In the genomic region with DNA sequence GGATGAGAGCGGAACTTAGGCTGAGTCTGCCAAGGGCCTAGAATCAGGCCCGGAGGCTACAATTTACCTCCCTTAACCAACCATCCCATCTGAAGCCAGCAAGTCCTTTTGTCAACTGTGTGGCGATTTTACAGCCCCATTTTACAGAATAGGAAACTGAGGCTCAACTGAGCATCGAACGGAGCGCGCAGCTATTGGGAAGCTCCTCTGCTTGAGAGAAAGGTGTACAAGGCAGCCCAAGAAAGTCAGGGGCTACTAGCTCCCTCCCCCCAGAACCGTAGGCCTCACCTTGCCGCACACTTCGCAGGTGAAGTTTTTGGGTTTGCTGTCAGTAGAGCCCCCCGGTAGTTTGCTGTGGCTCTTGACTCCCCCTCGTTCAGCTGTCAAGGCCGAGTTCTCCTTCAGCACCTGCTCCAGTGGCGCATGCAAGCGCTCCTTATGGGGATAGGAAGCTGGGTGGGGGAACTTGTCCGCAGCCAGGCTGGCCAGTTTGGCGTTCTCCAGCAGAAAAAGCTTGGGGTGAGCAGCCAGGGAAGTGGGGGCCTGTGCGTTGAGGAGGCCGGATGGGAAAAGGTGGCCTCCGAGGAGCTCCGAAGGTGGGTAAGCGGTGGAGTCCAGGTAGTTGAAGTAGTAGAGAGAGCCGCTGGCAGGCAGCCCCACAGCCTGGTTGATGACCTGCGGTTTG, we compare ENCODE assay signal across 8 mouse cellular contexts. TPM values are rescaled to one million over a fixed set of nuclear protein-coding genes. Genes with fewer than 3 reads are reported as not detected.
DNase-seq lines count a peak whose midpoint lies in the region; ATAC-seq and TF ChIP-seq lines count a peak whose summit lies in the region.
"Had no signal": no experiment of that assay in that cellular context is flagged by ENCODE, and none has a peak within 500 bp of the region (broad histone marks: within the 10 kb centered on the region; RNA-seq: fewer than 3 reads in every experiment).

No protein-coding gene starts in this region.

- peak overlapping the region; percentile 32 for H3K27ac ChIP-seq in cortical plate, adult 2 months (ENCODE audit: insufficient read depth, low read length)
- peak overlapping the region; percentile 98 for H3K27ac ChIP-seq in forebrain, embryonic 14.5 days (ENCODE audit: low read depth, low read length)
- H3K27ac ChIP-seq in midbrain, embryonic 14.5 days (replicated peaks; ENCODE audit: low read depth, low read length): no peak overlapping the region

- no peaks in the 10 kb centered on the region for H3K9me3 ChIP-seq in forebrain, embryonic 14.5 days (replicated peaks; ENCODE audit: control insufficient read depth, low read length)
- H3K9me3 ChIP-seq in midbrain, embryonic 14.5 days (ENCODE audit: control insufficient read depth, low read length): no peaks in the 10 kb centered on the region

- no peak for TF ChIP-seq CTCF in cortical plate, adult 2 months (IDR thresholded peaks at IDR 0.05; ENCODE audit: extremely low read depth, insufficient read depth, low read length)

- H3K27me3 ChIP-seq in forebrain, embryonic 14.5 days (replicated peaks; ENCODE audit: control insufficient read depth, insufficient read depth, low read length): peaks cover 28% of the 10 kb centered on the region
- H3K27me3 ChIP-seq in midbrain, embryonic 14.5 days (ENCODE audit: control insufficient read depth, insufficient read depth, low read length): peaks cover 99% of the 10 kb centered on the region

- no peaks in the 10 kb centered on the region for H3K4me1 ChIP-seq in cortical plate, adult 2 months (ENCODE audit: control insufficient read depth, insufficient read depth, low read length)
- H3K4me1 ChIP-seq in forebrain, embryonic 14.5 days (ENCODE audit: control insufficient read depth, insufficient read depth, low read length): peaks cover 11% of the 10 kb centered on the region; the same call in 1 of the 2 replicates
- H3K4me1 ChIP-seq in midbrain, embryonic 14.5 days (ENCODE audit: control insufficient read depth, insufficient read depth, low read length): 0 out of 2 replicates have a peak, but pooled peaks cover 4% of the 10 kb centered on the region

- TF ChIP-seq POLR2A in cortical plate, adult 2 months (IDR thresholded peaks at IDR 0.05; ENCODE audit: extremely low read depth, insufficient read depth, low read length): no peak

- H3K9ac ChIP-seq in forebrain, embryonic 14.5 days (ENCODE audit: low read length): peak overlapping the region; percentile 91
- 0 out of 2 replicates have a peak overlapping the region, but pooled peaks have one; percentile 1 for H3K9ac ChIP-seq in midbrain, embryonic 14.5 days (replicated peaks; ENCODE audit: low read length)

- ATAC-seq in forebrain, embryonic 14.5 days: no peak
- no peak for ATAC-seq in midbrain, embryonic 14.5 days (ENCODE audit: low FRiP score, low TSS enrichment)

- H3K36me3 ChIP-seq in forebrain, embryonic 14.5 days (ENCODE audit: control insufficient read depth, insufficient read depth, low read length): peaks cover 8% of the 10 kb centered on the region; the same call in 1 of the 2 replicates
- no peaks in the 10 kb centered on the region for H3K36me3 ChIP-seq in midbrain, embryonic 14.5 days (ENCODE audit: control insufficient read depth, insufficient read depth, low read length)

- H3K4me2 ChIP-seq in forebrain, embryonic 14.5 days (ENCODE audit: low read length): peak overlapping the region; percentile 64
- H3K4me2 ChIP-seq in midbrain, embryonic 14.5 days (ENCODE audit: low read length): no peak overlapping the region

- peak overlapping the region; percentile 82 for H3K4me3 ChIP-seq in cortical plate, adult 2 months (ENCODE audit: insufficient read depth, low read length)
- peak overlapping the region; percentile 56 for H3K4me3 ChIP-seq in forebrain, embryonic 14.5 days (ENCODE audit: low read depth, low read length)
- peak overlapping the region; percentile 7; the same call in 1 of the 2 replicates for H3K4me3 ChIP-seq in midbrain, embryonic 14.5 days (replicated peaks; ENCODE audit: low read depth, low read length)

- 3% methylated on average over 24 of the region's 24 CpGs for whole genome bisulfite sequencing in forebrain, embryonic 14.5 days
- 2% methylated on average over 24 of the region's 24 CpGs for WGBS in midbrain, embryonic 14.5 days

- peak; percentile 52 for DNase-seq in kidney, adult 9 months
- DNase-seq in kidney, postnatal 14 days: no peak
- peak; percentile 37 for DNase-seq in forebrain, embryonic 14.5 days (ENCODE audit: low spot score)
- DNase-seq in midbrain, embryonic 14.5 days: no peak
- DNase-seq in right cerebral cortex, postnatal 25 days: no peak
- no peak for DNase-seq in spleen, postnatal 4 days (ENCODE audit: low spot score in 2 of 2)

RNA-seq across cellular contexts. Expression of a gene that starts 3.8 kb away (rescaled TPM):
- polyA plus RNA-seq in cortical plate, adult 2 months (2012; rRNA removed): 35.7 and 42.9 TPM in 2 replicates
- polyA plus RNA-seq in forebrain, embryonic 14.5 days (2014; fragmentation: Nextera tagmentation; extraction: Ambion mirVana): 69.6 and 81.3 TPM in 2 replicates
- polyA plus RNA-seq in midbrain, embryonic 14.5 days (2014; fragmentation: Nextera tagmentation; extraction: Ambion mirVana): 0.09 TPM in 1 of 2 replicates, not detected in the other
- polyA plus RNA-seq: spleen, adult 2 months had no signal

Comparison
In these comparisons a context has a peak if more than half of its experiments do, and no peak if none do; other contexts are left out.
1. DNase-seq: peak in kidney, adult 9 months (single experiment) and forebrain, embryonic 14.5 days (single experiment); none in kidney, postnatal 14 days (single experiment), midbrain, embryonic 14.5 days (single experiment), right cerebral cortex, postnatal 25 days (single experiment) and spleen, postnatal 4 days (0 of 2).
2. H3K4me3 ChIP-seq: peak in every context shown above with its lines; median percentile 82 in cortical plate, adult 2 months; 56 in forebrain, embryonic 14.5 days; 7 in midbrain, embryonic 14.5 days.
3. RNA of a gene that starts 3.8 kb away (polyA plus RNA-seq): 69.6 to 81.3 TPM in forebrain, embryonic 14.5 days and 35.7 to 42.9 TPM in cortical plate, adult 2 months; 0.09 TPM in midbrain, embryonic 14.5 days; every median in the first group is over 10 times any median in the second.